Mouse (Mus musculus) neural tube, embryonic 15.5 days (tissue): ENCODE data around the gene Rnf227. TPM values are rescaled to one million over a fixed set of nuclear protein-coding genes. Genes with fewer than 3 reads are reported as not detected.
A peak's percentile ranks its signal among the peaks of the same experiment; 100 is the strongest.

Experiments
- ATAC-seq: fragments of 200-750 bp; cut with Nextera tagmentation; 2 replicates; pipeline ENCODE4 v1.8.0; 2017; ENCODE audit warnings: mild to moderate bottlenecking, moderate TSS enrichment, moderate library complexity; ENCODE audit not compliant: low FRiP score
- H3K27ac ChIP-seq: fragments of 300-500 bp; sonication (generic); replicated peaks from 2 replicates; pipeline ENCODE4 v1.5.1; 2015; ENCODE audit warnings: mild to moderate bottlenecking, inconsistent platforms
- H3K27me3 ChIP-seq: fragments of 300-500 bp; sonication (generic); replicated peaks from 2 replicates; pipeline ENCODE4 v1.6.1; 2015; ENCODE audit warnings: inconsistent platforms
- H3K36me3 ChIP-seq: fragments of 300-500 bp; sonication (generic); 2 replicates; pipeline ENCODE4 v1.6.1; 2015; ENCODE audit warnings: inconsistent platforms
- H3K4me1 ChIP-seq: fragments of 300-500 bp; sonication (generic); 2 replicates; pipeline ENCODE4 v1.6.1; 2015; ENCODE audit warnings: inconsistent platforms
- H3K4me2 ChIP-seq: fragments of 300-500 bp; sonication (generic); 2 replicates; pipeline ENCODE4 v1.6.1; 2015; ENCODE audit warnings: inconsistent platforms, mild to moderate bottlenecking, moderate library complexity
- H3K4me3 ChIP-seq: fragments of 300-500 bp; sonication (generic); replicated peaks from 2 replicates; pipeline ENCODE4 v1.5.1; 2015; ENCODE audit warnings: mild to moderate bottlenecking, inconsistent platforms
- H3K9ac ChIP-seq: fragments of 300-500 bp; sonication (generic); replicated peaks from 2 replicates; pipeline ENCODE4 v1.6.1; 2015; ENCODE audit warnings: mild to moderate bottlenecking, inconsistent platforms
- H3K9me3 ChIP-seq: fragments of 300-500 bp; sonication (generic); replicated peaks from 2 replicates; pipeline ENCODE4 v1.6.1; 2016; ENCODE audit warnings: inconsistent platforms
- WGBS: fragments of 180-500 bp; shearing (Covaris S2); methylation state at CpG from one replicate; pipeline ENCODE4 v1.1.7; 2015; ENCODE audit warnings: mixed read lengths; 5-methylcytosine and 5-hydroxymethylcytosine counted together
- polyA plus RNA-seq: library from polyadenylated mRNA; unstranded; fragments of >200 nt; fragmentation: Nextera tagmentation; extraction: Ambion mirVana; gene quantifications from 2 replicates; pipeline ENCODE4 v1.2.1, GENCODE M21; 2015

Gene Rnf227
- polyA plus RNA-seq, 1 experiment from 2014 or later = 250 TPM

- Histone ChIP-seq H3K27me3 (peaks cover 2% of the 10 kb centered on the region), H3K4me2 (peak overlapping the region; percentile 73), H3K9me3 (no peaks in the 10 kb centered on the region), H3K36me3 (no peaks in the 10 kb centered on the region), H3K4me3 (no peak overlapping the region), H3K9ac (no peak overlapping the region), H3K27ac (peak overlapping the region; percentile 87), H3K4me1 (peaks cover 24% of the 10 kb centered on the region)
- ATAC-seq = no peak
- 18% methylated on average over 8 of the region's 8 CpGs for WGBS
Observed at GRCm38 (mm10) chr11:69332713-69333253, 7.5 kb upstream of the Rnf227 start.

- H3K36me3 ChIP-seq = no peaks in the 10 kb centered on the region
- H3K27me3 ChIP-seq = no peaks in the 10 kb centered on the region
- 62% methylated on average over 3 of the region's 3 CpGs for WGBS
- H3K9ac ChIP-seq = no peak overlapping the region
- no peak for ATAC-seq
- no peak overlapping the region for H3K4me2 ChIP-seq
- H3K27ac ChIP-seq = no peak overlapping the region
- peaks cover 24% of the 10 kb centered on the region for H3K4me1 ChIP-seq
- H3K4me3 ChIP-seq = no peak overlapping the region
- H3K9me3 ChIP-seq = no peaks in the 10 kb centered on the region
Observed at GRCm38 (mm10) chr11:69333922-69334321, 6.3 kb upstream of the Rnf227 start.

- no peaks in the 10 kb centered on the region for H3K27me3 ChIP-seq
- 81% methylated on average over 4 of the region's 4 CpGs for WGBS
- H3K9me3 ChIP-seq = no peaks in the 10 kb centered on the region
- no peak overlapping the region for H3K9ac ChIP-seq
- peaks cover 28% of the 10 kb centered on the region for H3K4me1 ChIP-seq
- H3K27ac ChIP-seq = no peak overlapping the region
- H3K36me3 ChIP-seq = no peaks in the 10 kb centered on the region
- no peak overlapping the region for H3K4me2 ChIP-seq
- no peak for ATAC-seq
- no peak overlapping the region for H3K4me3 ChIP-seq
Observed at GRCm38 (mm10) chr11:69334796-69335195, 5.5 kb upstream of the Rnf227 start.

- Histone ChIP-seq H3K27me3 (no peaks in the 10 kb centered on the region), H3K9ac (no peak overlapping the region), H3K27ac (no peak overlapping the region), H3K36me3 (peaks cover 86% of the 10 kb centered on the region), H3K4me1 (peaks cover 11% of the 10 kb centered on the region), H3K9me3 (no peaks in the 10 kb centered on the region), H3K4me3 (no peak overlapping the region), H3K4me2 (no peak overlapping the region)
- ATAC-seq = no peak
- WGBS = 93% methylated on average over 26 of the region's 26 CpGs
Observed at GRCm38 (mm10) chr11:69346441-69346840, 6.2 kb downstream of the Rnf227 start.

- no peak overlapping the region for H3K4me3 ChIP-seq
- no peaks in the 10 kb centered on the region for H3K27me3 ChIP-seq
- ATAC-seq = no peak
- WGBS = 89% methylated on average over 5 of the region's 5 CpGs
- H3K4me1 ChIP-seq = 0 out of 2 replicates have a peak, but pooled peaks cover 1% of the 10 kb centered on the region
- peaks cover 98% of the 10 kb centered on the region for H3K36me3 ChIP-seq
- H3K27ac ChIP-seq = no peak overlapping the region
- no peaks in the 10 kb centered on the region for H3K9me3 ChIP-seq
- no peak overlapping the region for H3K9ac ChIP-seq
- no peak overlapping the region for H3K4me2 ChIP-seq
Observed at GRCm38 (mm10) chr11:69356544-69356943, 16.3 kb downstream of the Rnf227 start.

GRCm38 (mm10) chr11:69357690-69358089 is 17.4 kb downstream of the Rnf227 start:
- Histone ChIP-seq H3K9me3 (no peaks in the 10 kb centered on the region), H3K4me3 (no peak overlapping the region), H3K4me1 (0 out of 2 replicates have a peak, but pooled peaks cover 4% of the 10 kb centered on the region), H3K4me2 (no peak overlapping the region), H3K9ac (no peak overlapping the region), H3K27ac (no peak overlapping the region), H3K36me3 (peaks cover 96% of the 10 kb centered on the region), H3K27me3 (no peaks in the 10 kb centered on the region)
- WGBS = 89% methylated on average over 12 of the region's 12 CpGs
- no peak for ATAC-seq

- H3K9me3 ChIP-seq = no peaks in the 10 kb centered on the region
- no peaks in the 10 kb centered on the region for H3K27me3 ChIP-seq
- no peak overlapping the region for H3K4me2 ChIP-seq
- peaks cover 67% of the 10 kb centered on the region for H3K36me3 ChIP-seq
- H3K4me1 ChIP-seq = peaks cover 36% of the 10 kb centered on the region
- WGBS = 56% methylated on average over 7 of the region's 7 CpGs
- no peak overlapping the region for H3K9ac ChIP-seq
- ATAC-seq = no peak
- H3K27ac ChIP-seq = no peak overlapping the region
- H3K4me3 ChIP-seq = no peak overlapping the region
Observed at GRCm38 (mm10) chr11:69362021-69362420, 21.8 kb downstream of the Rnf227 start.

- 93% methylated on average over 2 of the region's 2 CpGs for WGBS
- no peak overlapping the region for H3K9ac ChIP-seq
- H3K36me3 ChIP-seq = peaks cover 62% of the 10 kb centered on the region
- no peak overlapping the region for H3K4me3 ChIP-seq
- ATAC-seq = no peak
- no peaks in the 10 kb centered on the region for H3K27me3 ChIP-seq
- peaks cover 41% of the 10 kb centered on the region for H3K4me1 ChIP-seq
- H3K4me2 ChIP-seq = no peak overlapping the region
- H3K9me3 ChIP-seq = no peaks in the 10 kb centered on the region
- no peak overlapping the region for H3K27ac ChIP-seq
Observed at GRCm38 (mm10) chr11:69362479-69362878, 22.2 kb downstream of the Rnf227 start.

- Histone ChIP-seq H3K27me3 (no peaks in the 10 kb centered on the region), H3K4me2 (peak overlapping the region; percentile 91), H3K9me3 (no peaks in the 10 kb centered on the region), H3K9ac (no peak overlapping the region), H3K27ac (peak overlapping the region; percentile 98), H3K4me3 (peak overlapping the region; percentile 72), H3K36me3 (peaks cover 43% of the 10 kb centered on the region), H3K4me1 (peaks cover 50% of the 10 kb centered on the region)
- no peak for ATAC-seq
- WGBS = 52% methylated on average over 8 of the region's 8 CpGs
Observed at GRCm38 (mm10) chr11:69364376-69364775, 24.1 kb downstream of the Rnf227 start.

GRCm38 (mm10) chr11:69364910-69365309 is 24.6 kb downstream of the Rnf227 start:
- peaks cover 38% of the 10 kb centered on the region for H3K36me3 ChIP-seq
- no peaks in the 10 kb centered on the region for H3K27me3 ChIP-seq
- H3K4me3 ChIP-seq = peak overlapping the region; percentile 72
- H3K9ac ChIP-seq = peak overlapping the region; percentile 99
- peaks cover 50% of the 10 kb centered on the region for H3K4me1 ChIP-seq
- peak; percentile 33 for ATAC-seq
- H3K9me3 ChIP-seq = no peaks in the 10 kb centered on the region
- 2% methylated on average over 6 of the region's 6 CpGs for WGBS
- peak overlapping the region; percentile 91 for H3K4me2 ChIP-seq
- H3K27ac ChIP-seq = peak overlapping the region; percentile 98

GRCm38 (mm10) chr11:69365722-69366121 is 25.5 kb downstream of the Rnf227 start:
- peaks cover 53% of the 10 kb centered on the region for H3K4me1 ChIP-seq
- 24% methylated on average over 6 of the region's 6 CpGs for WGBS

GRCm38 (mm10) chr11:69366157-69366854 is 26.0 kb downstream of the Rnf227 start:
- Histone ChIP-seq H3K4me1 (peaks cover 59% of the 10 kb centered on the region), H3K9me3 (no peaks in the 10 kb centered on the region), H3K4me3 (peak overlapping the region; percentile 72), H3K4me2 (peak overlapping the region; percentile 91), H3K27ac (peak overlapping the region; percentile 98), H3K36me3 (peaks cover 24% of the 10 kb centered on the region), H3K9ac (peak overlapping the region; percentile 99), H3K27me3 (no peaks in the 10 kb centered on the region)
- peak; percentile 88 for ATAC-seq
- under 1% methylated on average over 26 of the region's 26 CpGs for WGBS

More at GRCm38 (mm10) chr11:69365722-69366121, 25.5 kb downstream of the Rnf227 start:
- H3K36me3 ChIP-seq = peaks cover 30% of the 10 kb centered on the region
- H3K27ac ChIP-seq = peak overlapping the region; percentile 98
- no peak for ATAC-seq
- H3K4me2 ChIP-seq = peak overlapping the region; percentile 91
- no peaks in the 10 kb centered on the region for H3K9me3 ChIP-seq
- peak overlapping the region; percentile 72 for H3K4me3 ChIP-seq
- no peaks in the 10 kb centered on the region for H3K27me3 ChIP-seq
- peak overlapping the region; percentile 99 for H3K9ac ChIP-seq
